Comparison of ENCODE assay signal across 19 mouse cellular contexts in the genomic region with DNA sequence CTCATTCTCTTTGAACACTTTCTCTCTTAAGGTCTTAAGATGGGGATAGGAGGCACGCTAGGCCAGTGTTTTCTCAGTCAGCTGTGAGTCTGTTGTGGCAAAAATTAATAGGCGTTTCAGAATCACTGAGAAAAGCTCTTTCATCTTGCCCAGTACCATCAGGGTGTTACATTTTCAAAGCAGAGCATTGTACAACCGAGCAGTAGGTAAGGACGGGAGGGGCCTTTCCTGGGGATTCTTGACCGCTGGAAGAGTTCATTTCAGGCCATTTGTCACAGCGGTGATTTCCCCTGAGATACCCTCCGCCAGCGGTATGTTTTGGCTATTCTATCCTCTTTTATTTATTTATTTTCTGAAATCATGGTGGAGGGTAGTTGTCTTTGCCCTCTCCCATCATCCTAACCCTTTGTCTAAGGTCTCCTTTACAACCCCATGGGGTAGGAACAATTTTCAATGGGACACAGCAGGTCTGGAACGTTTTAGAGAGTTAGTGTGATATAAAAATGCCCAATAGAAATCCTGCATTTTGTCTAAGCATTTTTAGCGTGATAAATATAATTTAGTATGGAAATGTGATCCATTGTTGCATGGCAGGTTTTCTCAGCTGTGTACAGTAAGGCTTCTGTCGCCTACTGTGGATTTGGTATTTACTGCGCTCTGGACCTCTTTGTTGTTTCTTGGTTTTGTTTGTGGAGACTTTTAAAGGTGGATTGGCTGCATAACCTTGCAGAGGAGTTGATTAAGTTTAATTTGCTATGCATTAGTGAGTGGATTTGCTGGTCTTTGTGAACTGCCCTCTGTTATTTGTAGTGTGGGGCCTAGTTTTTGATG.
DNase-seq lines count a peak whose midpoint lies in the region; ATAC-seq and TF ChIP-seq lines count a peak whose summit lies in the region.
"Had no signal": no experiment of that assay in that cellular context is flagged by ENCODE, and none has a peak within 500 bp of the region (broad histone marks: within the 10 kb centered on the region; RNA-seq: fewer than 3 reads in every experiment).

No protein-coding gene starts in this region.

- H3K4me1 ChIP-seq in forebrain, embryonic 14.5 days (ENCODE audit: control insufficient read depth, insufficient read depth, low read length) = peaks cover 12% of the 10 kb centered on the region
- H3K4me1 ChIP-seq in midbrain, embryonic 13.5 days (replicated peaks) = peaks cover 34% of the 10 kb centered on the region
- no peaks in the 10 kb centered on the region for H3K4me1 ChIP-seq in heart, embryonic 12.5 days (replicated peaks)
- H3K4me1 ChIP-seq: liver, embryonic 13.5 days; megakaryocyte, embryonic 14.5 days; stomach, embryonic 15.5 days had no signal

- no peak for DNase-seq in left cerebral cortex, adult 2 months (ENCODE audit: extremely low spot score in 1 of 2, low spot score in 2 of 2)
- no peak for DNase-seq in left cerebral cortex, adult 9 months (ENCODE audit: low spot score in 2 of 2)
- peak; percentile 58 for DNase-seq in embryo, embryonic 11 days
- peak; percentile 39 for DNase-seq in forebrain, embryonic 14.5 days (ENCODE audit: low spot score)
- DNase-seq in heart, postnatal 4 days = no peak
- no peak for DNase-seq in testis, postnatal 14 days (ENCODE audit: low spot score)
- DNase-seq: adrenal gland, adult 2 months; cerebellum, adult 11-12 months; heart, adult 18-20 months; kidney, postnatal 10 days; layer of hippocampus, adult 9-11 months; liver, embryonic 13.5 days; thymus, postnatal 14 days had no signal

- H3K4me2 ChIP-seq in forebrain, embryonic 14.5 days (ENCODE audit: low read length) = no peak overlapping the region
- no peak overlapping the region for H3K4me2 ChIP-seq in midbrain, embryonic 13.5 days (replicated peaks)
- H3K4me2 ChIP-seq in heart, embryonic 12.5 days = no peak overlapping the region
- H3K4me2 ChIP-seq: liver, embryonic 13.5 days; stomach, embryonic 15.5 days had no signal

- 17% methylated on average over 12 of the region's 12 CpGs for WGBS in forebrain, embryonic 14.5 days
- 31% methylated on average over 12 of the region's 12 CpGs for WGBS in midbrain, embryonic 13.5 days
- WGBS in heart, embryonic 12.5 days = 77% methylated on average over 12 of the region's 12 CpGs

- no peak overlapping the region for H3K9ac ChIP-seq in forebrain, embryonic 14.5 days (ENCODE audit: low read length)
- no peak overlapping the region for H3K9ac ChIP-seq in midbrain, embryonic 13.5 days (replicated peaks)
- H3K9ac ChIP-seq in heart, embryonic 12.5 days = no peak overlapping the region
- H3K9ac ChIP-seq: liver, embryonic 13.5 days; stomach, embryonic 15.5 days had no signal

- H3K36me3 ChIP-seq in forebrain, embryonic 14.5 days (ENCODE audit: control insufficient read depth, insufficient read depth, low read length) = no peaks in the 10 kb centered on the region
- H3K36me3 ChIP-seq in midbrain, embryonic 13.5 days = no peaks in the 10 kb centered on the region
- no peaks in the 10 kb centered on the region for H3K36me3 ChIP-seq in heart, embryonic 12.5 days
- H3K36me3 ChIP-seq: liver, embryonic 13.5 days; stomach, embryonic 15.5 days had no signal

- no peak overlapping the region for H3K4me3 ChIP-seq in left cerebral cortex, adult 2 months
- no peak overlapping the region for H3K4me3 ChIP-seq in forebrain, embryonic 14.5 days (ENCODE audit: low read depth, low read length)
- H3K4me3 ChIP-seq in midbrain, embryonic 13.5 days (replicated peaks) = no peak overlapping the region
- no peak overlapping the region for H3K4me3 ChIP-seq in heart, embryonic 12.5 days
- H3K4me3 ChIP-seq: liver, embryonic 13.5 days; megakaryocyte, embryonic 14.5 days; stomach, embryonic 15.5 days had no signal

- H3K27ac ChIP-seq in left cerebral cortex, adult 2 months = peak overlapping the region; percentile 29; the same call in 1 of the 2 replicates
- no peak overlapping the region for H3K27ac ChIP-seq in forebrain, embryonic 14.5 days (ENCODE audit: low read depth, low read length)
- peak overlapping the region; percentile 22; the same call in 1 of the 2 replicates for H3K27ac ChIP-seq in midbrain, embryonic 13.5 days
- no peak overlapping the region for H3K27ac ChIP-seq in heart, embryonic 12.5 days (ENCODE audit: poor library complexity, severe bottlenecking)
- H3K27ac ChIP-seq: liver, embryonic 13.5 days; stomach, embryonic 15.5 days had no signal

- intact Hi-C loops in left cerebral cortex, adult 2 months (cut with DNase I) = loop anchor here (5.0 kb wide), 1 partner anchor 205 kb away; a partner anchor contains a TSS

- no peaks in the 10 kb centered on the region for H3K9me3 ChIP-seq in forebrain, embryonic 14.5 days (replicated peaks; ENCODE audit: control insufficient read depth, low read length)
- H3K9me3 ChIP-seq in midbrain, embryonic 13.5 days = no peaks in the 10 kb centered on the region
- H3K9me3 ChIP-seq in heart, embryonic 12.5 days (replicated peaks) = no peaks in the 10 kb centered on the region
- H3K9me3 ChIP-seq: liver, embryonic 13.5 days; megakaryocyte, embryonic 14.5 days; stomach, embryonic 15.5 days had no signal

- TF ChIP-seq CTCF in left cerebral cortex, adult 2 months (IDR thresholded peaks at IDR 0.05) = no peak

- H3K27me3 ChIP-seq in forebrain, embryonic 14.5 days (replicated peaks; ENCODE audit: control insufficient read depth, insufficient read depth, low read length) = no peaks in the 10 kb centered on the region
- no peaks in the 10 kb centered on the region for H3K27me3 ChIP-seq in midbrain, embryonic 13.5 days
- H3K27me3 ChIP-seq in heart, embryonic 12.5 days (replicated peaks) = no peaks in the 10 kb centered on the region
- H3K27me3 ChIP-seq: liver, embryonic 13.5 days; megakaryocyte, embryonic 14.5 days; stomach, embryonic 15.5 days had no signal

- ATAC-seq in forebrain, embryonic 14.5 days = peak; percentile 47; the same call in 1 of the 2 replicates
- peak; percentile 69 for ATAC-seq in midbrain, embryonic 13.5 days
- ATAC-seq in heart, embryonic 12.5 days (ENCODE audit: insufficient number of reproducible peaks, low FRiP score) = no peak
- ATAC-seq: intestine, postnatal 0 days; lung, postnatal 0 days had no signal

Comparison
In these comparisons a context has a peak if more than half of its experiments do, and no peak if none do; other contexts are left out.
1. DNase-seq: peak in embryo, embryonic 11 days (single experiment) and forebrain, embryonic 14.5 days (single experiment); none in left cerebral cortex, adult 2 months (0 of 2), left cerebral cortex, adult 9 months (0 of 2), heart, postnatal 4 days (single experiment) and testis, postnatal 14 days (single experiment).
2. H3K27ac ChIP-seq: peak in left cerebral cortex, adult 2 months (single experiment) and midbrain, embryonic 13.5 days (single experiment); none in forebrain, embryonic 14.5 days (single experiment) and heart, embryonic 12.5 days (single experiment).